Mouse (Mus musculus): Measurements from ENCODE around the gene Klb. TPM values are rescaled to one million over a fixed set of nuclear protein-coding genes. Genes with fewer than 3 reads are reported as not detected.
"Not testable (repeated sequence)": the region's sequence is repeated elsewhere in the genome, so short reads cannot be mapped to it uniquely, and the experiment has no call there.

Gene Klb
- under 1 TPM; 0.15 to 0.18 TPM for total RNA-seq (2021)
- long read RNA-seq, experiment 1 = 0 reads
- long read RNA-seq, experiment 2 = 0 reads

GRCm38 (mm10) chr5:65348168-65348567 lies at the start of gene Klb:
TSS of gene Klb (plus strand) at chr5:65348314.
- intact Hi-C loops (cut with DNase I) = no loop called here
- no peak for DNase-seq

GRCm38 (mm10) chr5:65299623-65300022 lies 48.5 kb upstream of the Klb start:
- intact Hi-C loops (cut with DNase I); DNase-seq: not testable (repeated sequence)

- intact Hi-C loops (cut with DNase I) = no loop called here
- DNase-seq = no peak
Measured at GRCm38 (mm10) chr5:65300121-65300520, 48.0 kb upstream of the Klb start.

GRCm38 (mm10) chr5:65305516-65305915 lies 42.6 kb upstream of the Klb start:
- no peak for DNase-seq
- intact Hi-C loops (cut with DNase I) = no loop called here

DNA sequence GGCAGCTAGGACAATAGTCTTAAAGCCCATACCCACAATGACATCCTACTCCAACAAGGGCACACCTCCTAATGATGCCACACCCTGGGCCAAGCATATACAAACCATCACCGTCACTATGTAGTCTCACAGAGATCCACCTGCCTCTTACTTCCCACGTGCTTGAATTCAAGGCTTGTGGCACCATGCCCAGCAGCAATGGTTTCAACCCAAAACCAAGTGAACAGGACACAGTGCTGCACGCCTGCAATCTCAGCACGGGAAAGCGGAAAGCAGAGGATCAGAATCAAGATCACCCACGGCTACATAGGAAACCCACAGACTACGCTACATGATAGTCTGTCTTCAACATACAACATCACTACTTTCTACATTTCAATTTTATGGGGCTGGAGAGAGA lies 39.9 kb upstream of the Klb start:
- intact Hi-C loops (cut with DNase I) = no loop called here
- DNase-seq = no peak

GRCm38 (mm10) chr5:65308866-65309265 lies 39.2 kb upstream of the Klb start:
- intact Hi-C loops (cut with DNase I) = no loop called here
- DNase-seq = no peak

GRCm38 (mm10) chr5:65319176-65319575 lies 28.9 kb upstream of the Klb start:
- no peak for DNase-seq

GRCm38 (mm10) chr5:65322165-65322564 lies 25.9 kb upstream of the Klb start:
- no peak for DNase-seq
- intact Hi-C loops (cut with DNase I) = no loop called here

More at GRCm38 (mm10) chr5:65319176-65319575, 28.9 kb upstream of the Klb start:
- intact Hi-C loops (cut with DNase I) = no loop called here

GRCm38 (mm10) chr5:65324271-65324670 lies 23.8 kb upstream of the Klb start:
- DNase-seq = no peak
- intact Hi-C loops (cut with DNase I) = no loop called here

- intact Hi-C loops (cut with DNase I) = no loop called here
- DNase-seq = no peak
Measured at GRCm38 (mm10) chr5:65324758-65325355, 23.3 kb upstream of the Klb start.

GRCm38 (mm10) chr5:65326212-65326611 lies 21.9 kb upstream of the Klb start:
- intact Hi-C loops (cut with DNase I) = no loop called here
- DNase-seq = no peak

DNA sequence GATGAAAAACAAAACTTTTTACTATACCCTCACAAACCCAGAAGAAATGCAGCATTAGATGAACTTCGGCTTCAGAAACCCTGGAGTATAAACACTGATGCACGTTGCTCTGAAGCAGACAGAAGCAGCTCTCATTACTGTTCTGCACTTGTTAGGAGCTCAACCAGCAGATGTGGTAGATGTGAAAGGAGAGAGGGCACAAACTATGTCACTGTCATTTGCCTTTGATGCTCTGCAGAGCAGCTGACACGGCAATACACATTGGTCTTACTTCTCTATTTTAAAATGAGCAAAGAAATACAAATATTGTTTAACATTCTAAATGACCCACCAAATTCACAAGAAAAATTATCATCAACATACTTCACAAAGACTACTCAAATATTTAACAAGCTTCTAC lies 18.1 kb upstream of the Klb start:
- no peak for DNase-seq
- intact Hi-C loops (cut with DNase I) = no loop called here

- intact Hi-C loops (cut with DNase I) = loop anchor here (2.0 kb wide), 1 partner anchor 56 kb away; the partner anchor contains the start of genes Lias and Rpl9
Measured at GRCm38 (mm10) chr5:65334788-65335187, 13.3 kb upstream of the Klb start.

GRCm38 (mm10) chr5:65335298-65336074 lies 12.6 kb upstream of the Klb start, which contains the start of gene Rfc1:
TSS of gene Rfc1 (minus strand) at chr5:65335670.
- DNase-seq = peak; percentile 70 to 83
- intact Hi-C loops (cut with DNase I) = loop anchor here (2.0 kb wide), 1 partner anchor 55 kb away; the partner anchor contains the start of genes Lias and Rpl9

More at GRCm38 (mm10) chr5:65334788-65335187, 13.3 kb upstream of the Klb start:
- DNase-seq = no peak

- intact Hi-C loops (cut with DNase I) = no loop called here
- no peak for DNase-seq
Measured at GRCm38 (mm10) chr5:65336075-65336355, 12.1 kb upstream of the Klb start.

- intact Hi-C loops (cut with DNase I) = no loop called here
- no peak for DNase-seq
Measured at GRCm38 (mm10) chr5:65338394-65338793, 9.7 kb upstream of the Klb start.

DNA sequence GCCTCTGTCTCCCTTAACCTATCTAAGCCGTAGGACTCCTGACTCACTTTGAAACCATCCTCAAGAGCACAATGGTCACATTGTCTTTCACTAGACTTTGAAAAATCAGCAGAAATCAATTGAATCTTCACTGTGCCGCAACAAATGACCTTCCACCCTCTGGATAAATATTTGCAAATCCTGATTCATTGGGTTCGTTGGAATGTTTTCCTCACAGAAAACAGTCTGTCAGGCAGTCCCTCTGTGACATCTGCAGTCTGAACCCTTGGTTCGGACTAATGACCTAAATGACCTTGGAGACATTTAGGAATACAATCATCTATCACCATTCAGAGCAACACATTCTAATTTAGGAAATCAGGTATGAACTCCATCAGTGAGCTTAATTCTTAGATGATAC lies 7.9 kb upstream of the Klb start:
- no peak for DNase-seq
- intact Hi-C loops (cut with DNase I) = no loop called here

GRCm38 (mm10) chr5:65350508-65350907 lies 2.4 kb downstream of the Klb start:
- no peak for DNase-seq
- intact Hi-C loops (cut with DNase I) = no loop called here

DNA sequence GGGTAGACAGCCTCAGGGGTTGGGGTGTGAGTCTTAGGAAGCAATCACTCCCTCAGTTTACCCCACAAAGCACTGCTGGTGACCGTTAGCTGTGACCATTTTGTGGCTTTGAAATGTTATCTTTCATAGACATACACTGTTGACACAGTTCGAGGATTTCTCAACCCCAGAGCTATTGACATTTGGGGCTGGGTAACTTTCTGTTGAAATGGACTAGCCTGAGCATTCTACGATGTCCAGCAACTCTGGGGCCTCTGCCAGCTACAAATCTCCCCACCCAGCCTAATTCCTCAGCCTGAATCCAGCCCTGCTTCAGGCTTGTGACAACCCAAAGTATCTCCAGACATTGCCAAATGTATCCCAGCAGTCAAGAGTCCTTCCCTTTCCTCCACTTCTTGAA lies 6.0 kb downstream of the Klb start:
- intact Hi-C loops (cut with DNase I) = no loop called here
- no peak for DNase-seq

- no peak for DNase-seq
- intact Hi-C loops (cut with DNase I) = no loop called here
Measured at GRCm38 (mm10) chr5:65354985-65355384, 6.9 kb downstream of the Klb start.

DNA sequence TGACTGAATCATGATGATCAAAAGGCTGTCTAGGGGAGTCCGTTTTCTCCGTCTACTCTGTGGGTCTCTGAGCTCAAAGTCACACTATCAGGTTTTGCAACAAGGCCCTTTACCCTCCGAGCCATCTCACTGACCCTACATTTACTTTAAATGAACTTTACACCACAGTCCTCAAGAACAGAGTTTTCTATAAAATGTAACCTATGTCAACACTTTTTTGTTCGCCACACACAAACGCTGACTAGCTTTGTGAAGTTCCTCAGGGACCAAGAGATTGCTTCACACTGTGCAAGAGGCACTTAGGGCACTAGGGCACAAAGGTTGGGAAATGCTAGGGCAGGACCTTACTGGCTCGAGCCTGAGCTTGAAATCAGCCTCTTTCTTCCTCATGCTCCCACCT lies 8.7 kb downstream of the Klb start:
- intact Hi-C loops (cut with DNase I) = no loop called here
- no peak for DNase-seq

DNA sequence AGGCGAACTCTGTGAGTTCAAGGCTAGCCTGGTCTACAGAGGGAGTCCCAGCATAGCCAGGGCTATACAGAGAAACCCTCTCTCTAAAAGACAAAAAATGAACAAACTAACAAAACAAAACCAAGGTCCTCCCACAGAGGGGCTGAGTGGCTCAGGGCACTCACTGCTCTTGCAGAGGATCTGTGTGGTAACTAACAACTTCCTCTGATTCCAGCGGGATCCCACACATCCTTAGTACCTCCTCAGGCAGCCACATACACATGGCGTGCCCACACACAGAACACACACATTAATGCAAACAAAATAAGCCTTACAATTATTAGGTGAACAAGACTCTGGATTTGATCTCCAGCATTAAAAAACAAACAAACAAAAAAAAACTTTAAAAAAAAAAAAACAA lies 9.7 kb downstream of the Klb start:
- no peak for DNase-seq
- intact Hi-C loops (cut with DNase I) = no loop called here

All from gastrocnemius, postnatal 36 days (tissue).